Mouse (Mus musculus): Measurements from ENCODE around the gene Opcml. TPM values are rescaled to one million over a fixed set of nuclear protein-coding genes. Genes with fewer than 3 reads are reported as not detected.

Gene Opcml
- total RNA-seq, 1 experiment: 0.49 TPM

DNA sequence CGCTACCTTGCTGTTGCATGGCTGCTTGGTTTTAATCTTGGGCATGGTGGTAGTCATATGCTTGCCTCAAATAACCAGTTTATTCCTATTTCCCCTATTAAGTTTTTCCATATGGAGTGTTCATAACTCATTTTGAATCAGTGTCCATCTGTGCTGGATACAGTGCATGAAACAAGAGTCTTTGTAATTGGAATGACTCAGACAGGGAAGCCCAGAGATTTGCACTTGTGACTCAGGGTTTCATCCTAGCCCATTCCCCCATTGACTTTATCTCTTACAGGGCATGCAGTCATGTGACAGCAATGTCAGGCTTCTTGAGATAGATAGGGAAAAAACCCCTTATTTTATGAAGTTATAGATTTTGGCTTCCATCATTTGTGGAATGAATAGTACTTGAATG, 655.3 kb downstream of the Opcml start:
- Histone ChIP-seq H3K27ac (ENCODE audit: insufficient read depth, low read depth, low read length, poor library complexity, severe bottlenecking) (no peak overlapping the region), H3K36me3 (ENCODE audit: control insufficient read depth, insufficient read depth, low read length, poor library complexity, severe bottlenecking) (no peaks in the 10 kb centered on the region), H3K4me1 (ENCODE audit: control insufficient read depth in 2 of 2, insufficient read depth in 2 of 2, low read length in 2 of 2, poor library complexity in 1 of 2) (no peaks in the 10 kb centered on the region), H3K9me3 (ENCODE audit: control insufficient read depth, insufficient read depth, low read depth, low read length) (no peaks in the 10 kb centered on the region), H3K4me3 (ENCODE audit: insufficient read depth in 1 of 2, low read depth in 1 of 2, low read length in 2 of 2, poor library complexity in 1 of 2, severe bottlenecking in 1 of 2) (no peak overlapping the region), H3K9ac (ENCODE audit: insufficient read depth, low read depth, low read length, poor library complexity, severe bottlenecking) (no peak overlapping the region)
- TF ChIP-seq ZNF384 (IDR thresholded peaks at IDR 0.05; ENCODE audit: low read depth, low read length) (no peak), CHD2 (IDR thresholded peaks at IDR 0.05; ENCODE audit: low read depth, low read length) (no peak), ZC3H11A (IDR thresholded peaks at IDR 0.05; ENCODE audit: borderline replicate concordance, low read depth, low read length) (no peak), HCFC1 (IDR thresholded peaks at IDR 0.05; ENCODE audit: borderline replicate concordance, insufficient read depth, low read length) (no peak), MAFK (IDR thresholded peaks at IDR 0.05; ENCODE audit: insufficient read depth, low read depth, low read length) (no peak)
- no peak for DNase-seq (ENCODE audit: low read depth, low spot score)
- in situ Hi-C loops (cut with MboI; ENCODE audit: low sequenced_read_pairs in 2 of 2, unreplicated experiment in 2 of 2): no loop called here

DNA sequence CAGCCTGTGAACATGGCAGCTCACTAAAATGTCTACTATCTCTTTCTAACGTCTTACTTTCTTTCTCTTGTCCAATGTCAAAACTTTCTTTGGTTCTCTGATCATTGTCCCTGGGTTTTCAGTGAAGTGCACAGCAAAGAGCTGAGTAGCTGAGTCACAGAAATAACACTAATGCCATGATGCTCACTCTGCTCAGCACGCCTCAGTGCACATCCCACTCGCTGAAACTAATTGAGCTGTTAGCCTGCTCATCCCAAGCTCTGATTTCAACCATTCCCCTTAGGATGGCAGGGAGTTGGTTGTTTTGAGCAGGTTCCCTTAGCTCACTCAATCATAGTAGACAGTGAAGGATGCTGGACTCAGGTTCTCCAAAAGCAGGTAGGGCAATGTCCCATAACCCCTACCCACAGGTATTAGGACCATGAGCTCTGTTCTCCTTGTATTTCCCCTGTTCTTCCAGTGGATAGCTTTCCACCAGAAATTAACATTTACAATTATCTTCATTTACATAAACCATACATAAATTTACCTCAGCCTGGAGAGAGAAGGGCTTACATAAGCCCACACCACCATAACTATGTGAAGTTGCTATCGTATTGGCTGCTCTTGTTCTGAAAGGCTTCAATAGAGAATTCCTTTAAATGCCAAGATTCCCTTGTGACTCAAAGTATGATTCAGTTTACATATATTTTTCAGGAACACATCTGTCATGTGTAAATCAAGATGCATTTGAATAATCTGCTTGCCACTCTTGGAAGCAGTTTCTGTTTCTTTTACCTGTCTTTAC, 655.9 kb downstream of the Opcml start:
- H3K9me3 ChIP-seq (ENCODE audit: control insufficient read depth, insufficient read depth, low read depth, low read length): no peaks in the 10 kb centered on the region
- no peak overlapping the region for H3K9ac ChIP-seq (ENCODE audit: insufficient read depth, low read depth, low read length, poor library complexity, severe bottlenecking)
- DNase-seq (ENCODE audit: low read depth, low spot score): no peak
- no peaks in the 10 kb centered on the region for H3K36me3 ChIP-seq (ENCODE audit: control insufficient read depth, insufficient read depth, low read length, poor library complexity, severe bottlenecking)
- TF ChIP-seq HCFC1 (IDR thresholded peaks at IDR 0.05; ENCODE audit: borderline replicate concordance, insufficient read depth, low read length): no peak
- no peak for TF ChIP-seq ZNF384 (IDR thresholded peaks at IDR 0.05; ENCODE audit: low read depth, low read length)
- in situ Hi-C loops (cut with MboI; ENCODE audit: low sequenced_read_pairs in 2 of 2, unreplicated experiment in 2 of 2): no loop called here
- no peak overlapping the region for H3K27ac ChIP-seq (ENCODE audit: insufficient read depth, low read depth, low read length, poor library complexity, severe bottlenecking)
- no peaks in the 10 kb centered on the region for H3K4me1 ChIP-seq (ENCODE audit: control insufficient read depth in 2 of 2, insufficient read depth in 2 of 2, low read length in 2 of 2, poor library complexity in 1 of 2)
- H3K4me3 ChIP-seq (ENCODE audit: insufficient read depth in 1 of 2, low read depth in 1 of 2, low read length in 2 of 2, poor library complexity in 1 of 2, severe bottlenecking in 1 of 2): no peak overlapping the region

DNA sequence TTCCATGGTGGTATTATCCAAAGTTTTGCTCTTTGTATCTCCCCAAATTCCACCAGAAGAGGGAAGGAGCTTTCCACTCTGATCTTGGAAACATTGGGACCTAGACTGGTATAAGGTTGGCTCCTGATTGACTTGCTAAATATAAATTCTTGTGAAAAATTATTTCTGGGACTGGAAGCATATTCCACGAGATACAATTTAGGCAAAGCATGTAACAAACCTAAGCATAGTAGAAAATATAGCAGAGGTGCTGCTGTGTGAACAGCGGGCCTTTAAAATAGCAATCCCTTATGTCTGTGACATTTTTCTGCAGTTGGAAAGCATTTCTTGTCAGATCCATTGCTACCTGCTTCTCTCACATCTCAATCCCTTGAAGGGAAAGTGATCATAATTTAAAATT, 661.9 kb downstream of the Opcml start:
- TF ChIP-seq ZC3H11A (IDR thresholded peaks at IDR 0.05; ENCODE audit: borderline replicate concordance, low read depth, low read length): no peak
- no peak for TF ChIP-seq MAFK (IDR thresholded peaks at IDR 0.05; ENCODE audit: insufficient read depth, low read depth, low read length)
- TF ChIP-seq HCFC1 (IDR thresholded peaks at IDR 0.05; ENCODE audit: borderline replicate concordance, insufficient read depth, low read length): no peak
- no peak for TF ChIP-seq CHD2 (IDR thresholded peaks at IDR 0.05; ENCODE audit: low read depth, low read length)
- no peak for TF ChIP-seq ZNF384 (IDR thresholded peaks at IDR 0.05; ENCODE audit: low read depth, low read length)
- Histone ChIP-seq H3K36me3 (ENCODE audit: control insufficient read depth, insufficient read depth, low read length, poor library complexity, severe bottlenecking) (no peaks in the 10 kb centered on the region), H3K9ac (ENCODE audit: insufficient read depth, low read depth, low read length, poor library complexity, severe bottlenecking) (no peak overlapping the region), H3K4me3 (ENCODE audit: insufficient read depth in 1 of 2, low read depth in 1 of 2, low read length in 2 of 2, poor library complexity in 1 of 2, severe bottlenecking in 1 of 2) (no peak overlapping the region), H3K4me1 (ENCODE audit: control insufficient read depth in 2 of 2, insufficient read depth in 2 of 2, low read length in 2 of 2, poor library complexity in 1 of 2) (no peaks in the 10 kb centered on the region), H3K9me3 (ENCODE audit: control insufficient read depth, insufficient read depth, low read depth, low read length) (no peaks in the 10 kb centered on the region), H3K27ac (ENCODE audit: insufficient read depth, low read depth, low read length, poor library complexity, severe bottlenecking) (no peak overlapping the region)
- in situ Hi-C loops (cut with MboI; ENCODE audit: low sequenced_read_pairs in 2 of 2, unreplicated experiment in 2 of 2): no loop called here
- no peak for DNase-seq (ENCODE audit: low read depth, low spot score)

DNA sequence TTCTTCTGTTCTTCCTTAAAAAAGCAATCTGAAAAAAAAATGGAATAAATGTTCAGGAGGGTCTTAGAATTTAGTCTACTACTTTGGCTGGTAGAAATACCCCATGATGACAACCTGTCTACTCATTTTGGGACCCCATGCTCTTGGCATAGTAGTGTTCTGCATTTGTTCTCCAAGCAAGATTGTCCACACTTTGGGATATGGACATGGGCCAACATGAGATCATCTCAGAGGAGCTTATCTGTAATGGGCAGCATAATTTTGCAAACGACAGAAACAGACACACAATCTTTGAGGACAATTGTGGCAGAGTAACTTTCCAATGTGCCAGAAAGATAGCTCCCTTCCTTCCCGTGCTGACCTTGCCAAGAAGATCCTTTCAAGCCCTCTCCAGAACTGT, 662.5 kb downstream of the Opcml start:
- Histone ChIP-seq H3K9me3 (ENCODE audit: control insufficient read depth, insufficient read depth, low read depth, low read length) (no peaks in the 10 kb centered on the region), H3K4me3 (ENCODE audit: insufficient read depth in 1 of 2, low read depth in 1 of 2, low read length in 2 of 2, poor library complexity in 1 of 2, severe bottlenecking in 1 of 2) (no peak overlapping the region), H3K9ac (ENCODE audit: insufficient read depth, low read depth, low read length, poor library complexity, severe bottlenecking) (no peak overlapping the region), H3K36me3 (ENCODE audit: control insufficient read depth, insufficient read depth, low read length, poor library complexity, severe bottlenecking) (no peaks in the 10 kb centered on the region), H3K27ac (ENCODE audit: insufficient read depth, low read depth, low read length, poor library complexity, severe bottlenecking) (no peak overlapping the region), H3K4me1 (ENCODE audit: control insufficient read depth in 2 of 2, insufficient read depth in 2 of 2, low read length in 2 of 2, poor library complexity in 1 of 2) (no peaks in the 10 kb centered on the region)
- TF ChIP-seq HCFC1 (IDR thresholded peaks at IDR 0.05; ENCODE audit: borderline replicate concordance, insufficient read depth, low read length) (no peak), CHD2 (IDR thresholded peaks at IDR 0.05; ENCODE audit: low read depth, low read length) (no peak), ZNF384 (IDR thresholded peaks at IDR 0.05; ENCODE audit: low read depth, low read length) (no peak), ZC3H11A (IDR thresholded peaks at IDR 0.05; ENCODE audit: borderline replicate concordance, low read depth, low read length) (no peak), MAFK (IDR thresholded peaks at IDR 0.05; ENCODE audit: insufficient read depth, low read depth, low read length) (no peak)
- no peak for DNase-seq (ENCODE audit: low read depth, low spot score)
- in situ Hi-C loops (cut with MboI; ENCODE audit: low sequenced_read_pairs in 2 of 2, unreplicated experiment in 2 of 2): no loop called here
